Mouse (Mus musculus) erythroblast, embryonic 14.5 days (primary cell): ENCODE data around the gene Kmt2d.

Experiments used
- GATA1 ChIP-seq: IDR thresholded peaks from 2 replicates; pipeline ENCODE4 v1.6.1; 2012; ENCODE audit warnings: low read length, inconsistent platforms, mixed read lengths
- TAL1 ChIP-seq: IDR thresholded peaks from 3 replicates; pipeline ENCODE4 v1.6.1; 2012; ENCODE audit warnings: low read length, inconsistent platforms, mixed read lengths

GRCm38 (mm10) chr15:98808651-98809134 lies 62.3 kb downstream of the Kmt2d start:
- TF ChIP-seq GATA1 (no peak), TAL1 (no peak)
